Mouse (Mus musculus): ENCODE results near the gene Cd33. TPM values are rescaled to one million over a fixed set of nuclear protein-coding genes. Genes with fewer than 3 reads are reported as not detected.

The Cd33 gene
- polyA plus RNA-seq, 1 experiment = 5.5 TPM

- no peaks in the 10 kb centered on the region for H3K4me1 ChIP-seq (ENCODE audit: control insufficient read depth, insufficient read depth, insufficient read length, low read length)
- no peak overlapping the region for H3K27ac ChIP-seq (replicated peaks; ENCODE audit: low read depth, low read length)
- H3K4me3 ChIP-seq (ENCODE audit: insufficient read depth, low read depth, low read length) = no peak overlapping the region
Observed at GRCm38 (mm10) chr7:43545656-43546545, 1.7 kb upstream of the Cd33 start.

- no peak overlapping the region for H3K4me3 ChIP-seq (ENCODE audit: insufficient read depth, low read depth, low read length)
- H3K4me1 ChIP-seq (ENCODE audit: control insufficient read depth, insufficient read depth, insufficient read length, low read length) = no peaks in the 10 kb centered on the region
- no peak overlapping the region for H3K27ac ChIP-seq (replicated peaks; ENCODE audit: low read depth, low read length)
Observed at GRCm38 (mm10) chr7:43538524-43538923, 5.7 kb downstream of the Cd33 start.

- peak overlapping the region; percentile 40; the same call in 1 of the 2 replicates for H3K27ac ChIP-seq (replicated peaks; ENCODE audit: low read depth, low read length)
- peak overlapping the region; percentile 33 for H3K4me3 ChIP-seq (ENCODE audit: insufficient read depth, low read depth, low read length)
- H3K4me1 ChIP-seq (ENCODE audit: control insufficient read depth, insufficient read depth, insufficient read length, low read length) = no peaks in the 10 kb centered on the region
Observed at GRCm38 (mm10) chr7:43532936-43533505, 11.2 kb downstream of the Cd33 start.

- H3K27ac ChIP-seq (replicated peaks; ENCODE audit: low read depth, low read length) = no peak overlapping the region
- no peak overlapping the region for H3K4me3 ChIP-seq (ENCODE audit: insufficient read depth, low read depth, low read length)
- H3K4me1 ChIP-seq (ENCODE audit: control insufficient read depth, insufficient read depth, insufficient read length, low read length) = no peaks in the 10 kb centered on the region
Observed at GRCm38 (mm10) chr7:43530216-43530785, 13.9 kb downstream of the Cd33 start.

- Histone ChIP-seq H3K27ac (replicated peaks; ENCODE audit: low read depth, low read length) (no peak overlapping the region), H3K4me1 (ENCODE audit: control insufficient read depth, insufficient read depth, insufficient read length, low read length) (no peaks in the 10 kb centered on the region), H3K4me3 (ENCODE audit: insufficient read depth, low read depth, low read length) (no peak overlapping the region)
Observed at GRCm38 (mm10) chr7:43525313-43525712, 18.9 kb downstream of the Cd33 start.

GRCm38 (mm10) chr7:43522776-43523175 is 21.5 kb downstream of the Cd33 start:
- Histone ChIP-seq H3K4me3 (ENCODE audit: insufficient read depth, low read depth, low read length) (no peak overlapping the region), H3K4me1 (ENCODE audit: control insufficient read depth, insufficient read depth, insufficient read length, low read length) (no peaks in the 10 kb centered on the region), H3K27ac (replicated peaks; ENCODE audit: low read depth, low read length) (no peak overlapping the region)

- no peak overlapping the region for H3K4me3 ChIP-seq (ENCODE audit: insufficient read depth, low read depth, low read length)
- no peak overlapping the region for H3K27ac ChIP-seq (replicated peaks; ENCODE audit: low read depth, low read length)
- H3K4me1 ChIP-seq (ENCODE audit: control insufficient read depth, insufficient read depth, insufficient read length, low read length) = no peaks in the 10 kb centered on the region
Observed at GRCm38 (mm10) chr7:43518341-43518740, 25.9 kb downstream of the Cd33 start.

GRCm38 (mm10) chr7:43515076-43515475 is 29.2 kb downstream of the Cd33 start:
- Histone ChIP-seq H3K4me1 (ENCODE audit: control insufficient read depth, insufficient read depth, insufficient read length, low read length) (no peaks in the 10 kb centered on the region), H3K4me3 (ENCODE audit: insufficient read depth, low read depth, low read length) (no peak overlapping the region), H3K27ac (replicated peaks; ENCODE audit: low read depth, low read length) (no peak overlapping the region)

- no peak overlapping the region for H3K27ac ChIP-seq (replicated peaks; ENCODE audit: low read depth, low read length)
- H3K4me3 ChIP-seq (ENCODE audit: insufficient read depth, low read depth, low read length) = no peak overlapping the region
- H3K4me1 ChIP-seq (ENCODE audit: control insufficient read depth, insufficient read depth, insufficient read length, low read length) = no peaks in the 10 kb centered on the region
Observed at GRCm38 (mm10) chr7:43512519-43512918, 31.7 kb downstream of the Cd33 start.

- Histone ChIP-seq H3K4me3 (ENCODE audit: insufficient read depth, low read depth, low read length) (no peak overlapping the region), H3K4me1 (ENCODE audit: control insufficient read depth, insufficient read depth, insufficient read length, low read length) (no peaks in the 10 kb centered on the region), H3K27ac (replicated peaks; ENCODE audit: low read depth, low read length) (no peak overlapping the region)
Observed at GRCm38 (mm10) chr7:43511707-43512478, 32.3 kb downstream of the Cd33 start.

GRCm38 (mm10) chr7:43495343-43496021 is 48.7 kb downstream of the Cd33 start:
- Histone ChIP-seq H3K27ac (replicated peaks; ENCODE audit: low read depth, low read length) (no peak overlapping the region), H3K4me3 (ENCODE audit: insufficient read depth, low read depth, low read length) (no peak overlapping the region), H3K4me1 (ENCODE audit: control insufficient read depth, insufficient read depth, insufficient read length, low read length) (no peaks in the 10 kb centered on the region)

- no peak overlapping the region for H3K27ac ChIP-seq (replicated peaks; ENCODE audit: low read depth, low read length)
- no peak overlapping the region for H3K4me3 ChIP-seq (ENCODE audit: insufficient read depth, low read depth, low read length)
- no peaks in the 10 kb centered on the region; the same call in 1 of the 2 replicates for H3K4me1 ChIP-seq (ENCODE audit: control insufficient read depth, insufficient read depth, insufficient read length, low read length)
Observed at GRCm38 (mm10) chr7:43490861-43491260, 53.4 kb downstream of the Cd33 start.

GRCm38 (mm10) chr7:43490182-43490584 is 54.0 kb downstream of the Cd33 start:
- Histone ChIP-seq H3K4me3 (ENCODE audit: insufficient read depth, low read depth, low read length) (0 out of 2 replicates have a peak overlapping the region, but pooled peaks have one; percentile 19), H3K27ac (replicated peaks; ENCODE audit: low read depth, low read length) (no peak overlapping the region), H3K4me1 (ENCODE audit: control insufficient read depth, insufficient read depth, insufficient read length, low read length) (no peaks in the 10 kb centered on the region; the same call in 1 of the 2 replicates)

- no peaks in the 10 kb centered on the region; the same call in 1 of the 2 replicates for H3K4me1 ChIP-seq (ENCODE audit: control insufficient read depth, insufficient read depth, insufficient read length, low read length)
- H3K27ac ChIP-seq (replicated peaks; ENCODE audit: low read depth, low read length) = no peak within 1 kb of the TSS
- peak within 1 kb of the TSS; percentile 32; the same call in 1 of the 2 replicates for H3K4me3 ChIP-seq (ENCODE audit: insufficient read depth, low read depth, low read length)
Observed at GRCm38 (mm10) chr7:43489631-43490125, 54.5 kb downstream of the Cd33 start, which contains the start of gene Iglon5. Gene Iglon5, minus strand, starts transcription at chr7:43490075.

Measured in brown adipose tissue, adult 24 weeks (tissue).